Mouse (Mus musculus) B cell, adult 62 days (primary cell): ENCODE data around the gene Gdpd3. TPM values are rescaled to one million over a fixed set of nuclear protein-coding genes. Genes with fewer than 3 reads are reported as not detected.

Experiments
- total RNA-seq: library from RNA; stranded (reverse); gene quantifications from 4 replicates; pipeline ENCODE4 v1.2.4, GENCODE M21; 2023

The Gdpd3 gene
- 2.3 to 5.6 TPM (median 3.7 TPM) in 4 replicates for total RNA-seq

DNA sequence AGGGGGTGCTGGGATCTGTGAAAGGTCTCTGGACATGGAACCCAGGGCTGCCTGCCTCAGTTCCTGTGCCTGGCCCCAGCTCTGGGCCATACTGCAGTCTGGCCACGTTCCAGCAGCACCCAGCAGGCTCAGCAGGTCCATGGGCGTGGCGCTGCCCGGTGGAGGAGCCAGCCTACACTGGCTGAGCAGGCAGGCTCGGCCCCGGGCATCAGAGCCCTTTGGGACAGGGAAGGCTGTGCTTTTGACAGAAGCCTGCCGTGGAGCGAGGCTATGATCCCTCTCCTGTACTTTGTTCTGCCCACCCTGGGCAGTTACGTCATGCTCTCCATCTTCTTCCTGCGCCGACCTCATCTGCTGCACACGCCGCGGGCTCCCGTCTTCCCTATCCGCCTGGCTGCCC, at the start of gene Gdpd3:
TSS of gene Gdpd3 (plus strand) at position 134 of the 400 bp plus-strand sequence.

GRCm38 (mm10) chr7:126759050-126759671, 7.0 kb upstream of the Gdpd3 start, which contains the start of gene Mapk3:
Mapk3 (plus strand) TSS chr7:126759601.

GRCm38 (mm10) chr7:126776598-126777057, 10.5 kb downstream of the Gdpd3 start, which contains the start of gene Ypel3:
Ypel3 (plus strand) TSS chr7:126776955.

GRCm38 (mm10) chr7:126780971-126781635, 15.0 kb downstream of the Gdpd3 start, which contains the start of gene Tbx6:
Tbx6 (plus strand) TSS chr7:126781483.

GRCm38 (mm10) chr7:126791851-126792720, 26.0 kb downstream of the Gdpd3 start, which contains the start of gene Ppp4c:
Ppp4c (minus strand) TSS chr7:126792496.

GRCm38 (mm10) chr7:126797411-126798126, 31.4 kb downstream of the Gdpd3 start, which contains the start of gene Fam57b:
Fam57b (plus strand) TSS chr7:126797668.

Other genes with a start within 250 kb of the Gdpd3 start
- gene Eif3c, start 199.9 kb upstream of the Gdpd3 start, total RNA-seq: 130 to 146 TPM (median 143 TPM) in 4 replicates
- 1.7 to 3.9 TPM (median 2.4 TPM) in 4 replicates for gene Apobr, start 181.4 kb upstream of the Gdpd3 start, total RNA-seq
- 60.3 to 80.2 TPM (median 76.1 TPM) in 4 replicates for gene Cln3, start 180.5 kb upstream of the Gdpd3 start, total RNA-seq
- gene Il27, start 171.4 kb upstream of the Gdpd3 start, total RNA-seq: not detected in 4 replicates
- not detected in 4 replicates for gene Nupr1, start 135.5 kb upstream of the Gdpd3 start, total RNA-seq
- gene Sgf29, start 117.0 kb upstream of the Gdpd3 start, total RNA-seq: 56.8 to 72.7 TPM (median 63.1 TPM) in 4 replicates
- gene Sult1a1, start 89.9 kb upstream of the Gdpd3 start, total RNA-seq: 0.46 TPM in 1 of 4 replicates, not detected in the others
- gene Bola2, start 70.9 kb upstream of the Gdpd3 start, total RNA-seq: 90.9 to 132 TPM (median 97.6 TPM) in 4 replicates
- 4.7 to 6.0 TPM (median 5.2 TPM) in 4 replicates for gene Slx1b, start 70.5 kb upstream of the Gdpd3 start, total RNA-seq
- 1,245 to 1,260 TPM (median 1,252 TPM) in 4 replicates for gene Coro1a, start 58.5 kb upstream of the Gdpd3 start, total RNA-seq
- gene Mapk3, start 6.7 kb upstream of the Gdpd3 start, total RNA-seq: 42.9 to 46.2 TPM (median 43.3 TPM) in 4 replicates
- gene Ypel3, start 10.6 kb downstream of the Gdpd3 start, total RNA-seq: 220 to 232 TPM (median 230 TPM) in 4 replicates
- 7.8 to 8.8 TPM (median 8.4 TPM) in 4 replicates for gene Tbx6, start 15.1 kb downstream of the Gdpd3 start, total RNA-seq
- 252 to 268 TPM (median 266 TPM) in 4 replicates for gene Ppp4c, start 26.2 kb downstream of the Gdpd3 start, total RNA-seq
- 0.33 TPM in 1 of 4 replicates, not detected in the others for gene Fam57b, start 31.3 kb downstream of the Gdpd3 start, total RNA-seq
- not detected in 4 replicates for gene 4930451I11Rik, start 65.3 kb downstream of the Gdpd3 start, total RNA-seq
- gene Doc2a, start 81.1 kb downstream of the Gdpd3 start, total RNA-seq: not detected in 4 replicates
- gene Hirip3, start 95.6 kb downstream of the Gdpd3 start, total RNA-seq: 20.9 to 32.3 TPM (median 26.0 TPM) in 4 replicates
- gene Ino80e, start 96.0 kb downstream of the Gdpd3 start, total RNA-seq: 78.5 to 88.5 TPM (median 82.9 TPM) in 4 replicates
- gene Taok2, start 118.4 kb downstream of the Gdpd3 start, total RNA-seq: 79.8 to 90.3 TPM (median 84.2 TPM) in 4 replicates
- gene Tmem219, start 156.6 kb downstream of the Gdpd3 start, total RNA-seq: 37.9 to 43.4 TPM (median 42.2 TPM) in 4 replicates
- gene Kctd13, start 162.5 kb downstream of the Gdpd3 start, total RNA-seq: 39.8 to 42.9 TPM (median 41.8 TPM) in 4 replicates
- gene Asphd1, start 183.2 kb downstream of the Gdpd3 start, total RNA-seq: not detected in 4 replicates
- gene Sez6l2, start 184.2 kb downstream of the Gdpd3 start, total RNA-seq: 4.0 to 6.6 TPM (median 5.4 TPM) in 4 replicates
- gene Cdipt, start 209.6 kb downstream of the Gdpd3 start, total RNA-seq: 62.8 to 64.5 TPM (median 64.2 TPM) in 4 replicates
- gene Cdiptos, start 209.8 kb downstream of the Gdpd3 start, total RNA-seq: 0.39 to 2.0 TPM (median 0.92 TPM) in 4 replicates
- 40.5 to 49.3 TPM (median 44.5 TPM) in 4 replicates for gene Mvp, start 248.3 kb downstream of the Gdpd3 start, total RNA-seq